Mouse (Mus musculus) 3134 (cell line): Measurements from ENCODE around the gene Foxp2.
A peak's percentile ranks its signal among the peaks of the same experiment; 100 is the strongest.

ENCODE experiments used
- DNase-seq: peaks from one replicate; pipeline ENCODE4 v3.0.0-alpha.2; 2011; ENCODE audit warnings: low spot score; ENCODE audit not compliant: insufficient read length; ENCODE audit errors: extremely low read depth

Foxp2 gene

GRCm38 (mm10) chr6:15063246-15063645 lies 162.1 kb downstream of the Foxp2 start:
- no peak for DNase-seq

GRCm38 (mm10) chr6:15101548-15101947 lies 200.4 kb downstream of the Foxp2 start:
- no peak for DNase-seq

- no peak for DNase-seq
Measured at GRCm38 (mm10) chr6:15120916-15121315, 219.8 kb downstream of the Foxp2 start.

- no peak for DNase-seq
Measured at GRCm38 (mm10) chr6:15121339-15121738, 220.2 kb downstream of the Foxp2 start.

GRCm38 (mm10) chr6:15130142-15130541 lies 229.0 kb downstream of the Foxp2 start:
- no peak for DNase-seq

GRCm38 (mm10) chr6:15142094-15142493 lies 240.9 kb downstream of the Foxp2 start:
- no peak for DNase-seq

DNA sequence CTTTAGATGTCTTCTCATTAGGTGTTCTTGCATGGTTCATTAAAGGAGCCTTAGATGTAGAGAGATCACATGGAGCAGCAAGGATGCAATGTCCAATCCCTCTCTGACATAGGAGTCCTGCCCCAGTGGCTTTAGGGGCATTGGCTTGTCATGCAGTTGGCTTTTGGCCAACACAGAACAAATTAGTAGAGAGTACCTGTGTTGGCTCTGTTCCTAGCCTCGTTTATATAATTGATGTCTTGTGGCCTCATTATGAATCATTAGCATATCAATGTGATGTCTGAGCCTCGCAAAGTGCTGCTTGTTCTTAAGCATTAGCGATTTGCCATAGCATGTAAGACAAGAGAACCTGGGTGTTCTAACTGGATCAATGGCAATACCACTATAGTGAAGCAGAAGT lies 250.5 kb downstream of the Foxp2 start:
- no peak for DNase-seq

DNA sequence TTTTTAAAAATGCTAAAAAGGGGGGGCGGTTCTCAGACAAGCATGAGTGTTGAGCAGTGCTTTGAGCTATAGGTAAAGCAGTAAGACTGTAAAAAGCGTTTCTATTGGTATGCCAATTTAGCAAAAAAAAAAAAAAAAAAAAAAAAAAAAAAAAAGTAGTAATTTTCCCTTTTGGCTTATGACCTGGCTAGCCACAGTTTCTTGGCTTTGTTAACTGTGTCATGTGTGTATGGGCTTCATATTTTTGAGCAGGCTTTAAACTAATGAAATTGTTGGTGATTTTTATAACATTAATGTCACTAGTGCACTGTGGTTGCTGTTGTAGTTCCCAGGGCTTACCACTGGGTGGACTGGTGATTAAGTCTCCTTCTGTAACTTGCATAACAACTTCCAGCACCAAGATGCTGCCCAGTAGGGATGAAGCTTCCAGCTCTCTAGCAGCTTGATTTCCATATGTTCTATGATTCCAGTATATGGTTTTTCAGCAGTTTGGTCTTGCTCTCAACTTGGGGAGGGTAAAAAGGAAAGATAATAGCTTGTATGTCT lies 262.4 kb downstream of the Foxp2 start:
- no peak for DNase-seq

DNA sequence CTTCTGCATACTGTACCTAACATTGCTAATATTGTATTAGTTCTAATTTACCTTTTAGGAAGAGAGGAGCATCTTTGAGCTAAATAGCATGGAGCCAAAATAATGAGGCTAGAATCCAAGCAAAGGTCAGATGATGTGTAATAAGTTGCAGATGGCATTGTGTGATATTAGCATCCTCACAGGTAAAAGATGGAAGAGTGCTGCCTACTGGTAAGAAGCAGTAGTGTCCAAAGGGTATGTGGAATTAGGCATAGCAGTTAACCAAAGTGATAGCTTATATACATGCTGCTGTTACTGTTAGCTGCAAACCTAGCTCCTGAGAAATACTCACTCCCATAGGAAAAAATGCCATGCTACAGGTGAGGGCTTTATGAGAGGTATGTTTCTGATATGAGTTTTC lies 275.6 kb downstream of the Foxp2 start:
- no peak for DNase-seq

GRCm38 (mm10) chr6:15192877-15193276 lies 291.7 kb downstream of the Foxp2 start:
- DNase-seq = no peak

GRCm38 (mm10) chr6:15242176-15242942 lies 341.2 kb downstream of the Foxp2 start:
- DNase-seq = no peak

DNA sequence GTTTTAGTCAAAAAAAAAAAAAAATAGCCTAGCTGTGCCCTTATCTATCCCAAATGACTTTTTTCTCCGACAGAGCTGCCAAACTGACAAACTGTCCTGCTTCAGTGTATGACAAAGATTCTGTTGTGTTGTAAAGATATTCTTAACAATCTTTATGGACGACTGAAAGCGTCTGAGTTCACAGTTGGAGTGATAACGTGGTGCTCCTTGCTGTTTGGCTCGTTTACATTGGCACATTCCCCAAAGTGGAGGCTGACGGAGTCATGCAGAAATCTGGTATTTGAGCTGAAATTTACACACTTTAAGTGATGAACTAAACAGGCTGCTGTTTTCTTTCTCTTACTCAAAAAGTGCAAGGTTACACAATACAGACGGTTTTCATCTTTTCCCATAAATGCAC lies 356.2 kb downstream of the Foxp2 start:
- peak; percentile 28 for DNase-seq

GRCm38 (mm10) chr6:15257893-15258292 lies 356.7 kb downstream of the Foxp2 start:
- DNase-seq = no peak

DNA sequence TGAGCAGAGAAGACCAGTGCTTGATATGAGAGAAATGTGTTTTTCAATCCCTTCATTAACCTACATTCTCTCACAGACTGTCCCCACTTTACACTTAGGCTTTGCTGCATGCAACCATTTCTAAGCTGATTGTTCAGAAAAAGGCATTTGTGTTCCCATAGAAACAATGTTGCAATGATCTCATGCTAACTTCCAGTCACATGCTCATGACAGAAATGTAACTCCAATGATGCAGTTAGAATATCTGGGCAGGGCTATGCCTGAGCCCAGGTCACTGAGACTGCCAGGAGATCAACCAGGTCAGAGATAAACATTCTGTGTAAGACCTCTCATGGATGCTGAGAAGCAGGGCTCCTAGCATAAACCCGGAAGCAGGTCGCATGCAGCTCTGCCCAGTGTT lies 367.0 kb downstream of the Foxp2 start:
- DNase-seq = no peak

DNA sequence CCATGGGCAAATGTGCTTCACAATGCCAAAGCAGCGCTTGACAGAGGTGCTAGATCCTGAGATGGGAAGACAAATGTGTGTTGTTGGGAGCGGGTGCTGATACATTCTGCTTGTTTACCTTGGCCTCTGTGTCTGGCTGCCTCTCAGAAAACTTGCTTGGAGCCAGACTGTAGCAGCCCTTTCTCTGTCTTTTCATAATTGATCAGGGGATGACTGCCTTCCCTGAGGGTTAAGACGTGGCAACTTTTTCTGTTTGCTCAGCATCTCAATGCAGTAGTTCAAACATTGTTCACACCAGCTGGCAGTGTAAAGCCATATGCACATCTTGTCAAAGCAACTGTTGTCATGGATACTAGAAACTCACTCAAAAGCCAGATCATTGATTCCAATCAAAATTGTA lies 384.1 kb downstream of the Foxp2 start:
- DNase-seq = peak; percentile 27

GRCm38 (mm10) chr6:15294081-15294480 lies 392.9 kb downstream of the Foxp2 start:
- DNase-seq = no peak

DNA sequence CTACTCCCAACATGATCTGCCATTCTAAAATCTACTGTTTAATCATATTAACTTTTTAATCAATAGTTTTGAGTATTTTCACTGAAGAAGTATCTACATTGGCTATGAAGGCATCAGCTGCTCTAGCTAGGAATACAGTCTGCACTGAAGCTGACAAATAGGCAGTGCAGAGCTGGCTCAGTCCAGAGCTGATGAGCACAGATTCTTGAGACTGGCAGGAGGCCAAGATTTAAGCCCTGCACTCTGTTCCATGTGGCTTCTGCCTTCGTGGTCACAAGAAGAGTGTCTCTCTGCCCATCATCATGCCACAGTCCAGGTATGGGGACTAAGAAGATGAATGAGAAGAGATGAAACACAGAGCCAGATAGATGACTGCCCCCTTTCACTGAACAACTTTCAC lies 398.1 kb downstream of the Foxp2 start:
- no peak for DNase-seq

DNA sequence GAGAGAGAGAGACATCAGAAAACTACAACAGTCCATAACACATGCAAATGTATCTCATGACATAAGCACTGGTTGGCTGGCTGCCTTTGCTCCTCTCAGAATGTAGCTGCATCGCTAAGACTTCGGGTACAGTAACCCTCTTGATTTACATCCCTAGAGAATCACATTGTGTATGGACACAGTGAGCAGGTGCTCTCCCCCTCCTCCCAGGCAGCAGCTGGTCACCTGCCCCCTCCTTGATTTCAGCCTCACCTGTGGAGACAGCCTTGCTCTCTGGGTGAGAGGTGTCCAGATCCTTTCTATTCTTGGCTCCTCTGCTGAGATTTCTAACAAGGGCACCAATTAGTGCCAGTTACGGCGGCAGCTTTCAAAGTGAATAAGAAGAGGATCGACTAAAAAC lies 409.5 kb downstream of the Foxp2 start:
- DNase-seq = no peak

GRCm38 (mm10) chr6:15316948-15317347 lies 415.8 kb downstream of the Foxp2 start:
- no peak for DNase-seq

DNA sequence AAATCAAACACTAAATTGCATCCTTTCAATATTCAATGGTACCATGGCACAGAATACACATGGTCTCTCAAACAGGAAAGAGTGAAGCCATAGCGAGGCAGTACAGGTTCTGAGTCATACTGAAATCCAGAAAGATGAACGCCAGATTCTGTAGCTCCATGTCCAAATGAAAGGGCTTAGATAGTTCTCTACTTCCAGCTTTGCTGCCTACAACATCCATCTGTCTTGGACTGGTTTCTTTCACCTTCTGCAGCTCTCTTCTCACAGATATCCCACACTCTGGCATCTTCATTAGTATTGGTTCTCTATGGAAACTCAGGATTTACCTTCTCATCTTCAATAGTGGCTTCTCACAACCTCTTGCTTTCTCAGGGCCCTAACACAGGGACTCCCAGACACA lies 417.2 kb downstream of the Foxp2 start:
- no peak for DNase-seq

DNA sequence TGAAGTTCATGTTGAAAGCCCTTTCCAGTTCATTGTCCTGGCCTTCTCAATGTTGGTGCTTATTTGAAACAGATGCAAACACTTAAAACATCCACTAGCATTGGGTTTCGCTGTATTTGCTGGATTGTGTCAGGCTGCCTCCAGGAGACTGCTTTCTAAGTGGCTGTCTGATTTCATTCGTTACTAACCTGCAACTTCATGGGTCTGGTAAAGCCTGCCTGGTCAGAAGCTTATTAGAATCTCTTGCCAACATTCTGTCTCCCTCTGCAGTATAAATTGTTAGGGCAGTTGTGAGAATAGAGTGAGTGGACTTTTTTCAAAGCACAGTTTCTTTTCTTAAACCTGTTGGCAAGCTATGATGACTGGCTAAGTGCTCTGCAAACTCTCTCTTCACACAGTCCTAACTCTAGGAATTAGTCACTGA lies 420.4 kb downstream of the Foxp2 start:
- DNase-seq = peak; percentile 31

DNA sequence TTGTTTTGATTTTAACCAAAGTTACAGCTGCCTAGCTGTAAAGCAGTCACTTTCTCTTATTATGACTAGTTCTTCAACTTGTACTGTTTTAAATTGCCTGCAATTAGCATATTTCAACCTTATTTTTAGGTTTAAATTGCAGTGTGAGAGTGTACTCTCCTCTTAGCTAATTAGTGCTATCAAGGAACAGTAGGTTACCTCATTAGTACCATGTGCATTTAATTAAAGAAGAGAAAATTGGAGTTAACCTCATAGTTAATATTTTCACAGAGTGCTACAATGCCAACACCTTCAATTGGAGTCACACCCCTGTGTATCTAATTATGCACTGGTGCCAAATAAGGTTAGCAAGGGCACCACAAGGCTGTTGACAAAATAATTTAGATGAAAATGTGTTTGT lies 421.9 kb downstream of the Foxp2 start:
- DNase-seq = no peak

DNA sequence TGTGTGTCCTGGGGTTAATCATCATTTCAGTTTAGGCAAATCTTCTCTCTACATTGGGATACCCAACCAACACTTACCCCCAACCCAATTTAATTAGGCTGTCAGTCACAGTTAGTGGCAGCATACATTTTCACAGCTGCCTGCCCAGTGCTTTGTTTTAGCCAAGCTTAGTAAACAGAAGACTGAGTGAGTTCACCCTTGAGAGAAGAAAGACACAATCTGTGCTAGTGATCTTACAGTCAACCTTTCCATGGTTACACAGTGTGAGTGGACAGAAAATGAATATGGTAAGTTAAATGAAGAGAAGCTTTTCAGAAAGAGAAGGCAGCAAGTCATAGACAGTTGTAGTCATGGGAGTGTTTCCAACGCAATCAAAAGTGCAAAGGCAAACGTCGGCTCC lies 446.6 kb downstream of the Foxp2 start:
- DNase-seq = no peak
